In the genomic region with DNA sequence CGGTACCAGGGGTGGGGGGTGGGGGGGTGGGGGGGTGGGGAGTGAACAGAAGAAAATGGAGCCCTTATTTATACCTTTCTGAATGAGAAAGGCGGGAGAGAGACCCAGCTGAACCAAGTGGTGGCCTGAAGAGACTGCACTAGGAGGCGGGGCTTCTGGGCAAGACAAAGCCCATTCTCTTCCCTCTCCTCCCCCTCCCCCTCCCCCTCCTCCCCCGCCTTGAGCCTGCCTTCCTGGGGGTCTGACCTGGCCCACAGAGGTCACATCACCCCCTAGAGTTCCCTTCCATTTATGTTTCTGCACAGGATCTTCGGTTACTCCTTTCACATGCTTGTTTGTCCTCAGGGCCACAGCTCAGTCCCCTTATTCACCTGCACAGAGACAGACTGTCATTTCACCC, we compare ENCODE assay signal across 31 mouse cellular contexts. TPM values are rescaled to one million over a fixed set of nuclear protein-coding genes. Genes with fewer than 3 reads are reported as not detected.
DNase-seq lines count a peak whose midpoint lies in the region; ATAC-seq and TF ChIP-seq lines count a peak whose summit lies in the region.
"Had no signal": no experiment of that assay in that cellular context is flagged by ENCODE, and none has a peak within 500 bp of the region (broad histone marks: within the 10 kb centered on the region; RNA-seq: fewer than 3 reads in every experiment).

No protein-coding gene starts in this region.

- H3K4me1 ChIP-seq in hindbrain, embryonic 11.5 days (replicated peaks; ENCODE audit: control insufficient read depth, insufficient read depth, low read length) = no peaks in the 10 kb centered on the region
- H3K4me1 ChIP-seq in hindbrain, postnatal 0 days (ENCODE audit: insufficient read depth, low read length) = no peaks in the 10 kb centered on the region
- H3K4me1 ChIP-seq in cerebellum, adult 2 months (ENCODE audit: control insufficient read depth, insufficient read depth, low read length) = no peaks in the 10 kb centered on the region; the same call in 1 of the 2 replicates
- peaks cover 16% of the 10 kb centered on the region for H3K4me1 ChIP-seq in heart, embryonic 10.5 days
- H3K4me1 ChIP-seq: forebrain, embryonic 13.5 days; limb, embryonic 12.5 days; midbrain, embryonic 15.5 days; neural tube, embryonic 13.5 days; stomach, embryonic 15.5 days had no signal

- H3K27ac ChIP-seq in hindbrain, embryonic 11.5 days (ENCODE audit: low read depth, low read length) = no peak overlapping the region
- H3K27ac ChIP-seq in hindbrain, postnatal 0 days = no peak overlapping the region
- H3K27ac ChIP-seq in cerebellum, adult 2 months (ENCODE audit: insufficient read depth, low read length) = no peak overlapping the region
- H3K27ac ChIP-seq in heart, embryonic 10.5 days = no peak overlapping the region
- H3K27ac ChIP-seq: embryonic facial prominence, embryonic 13.5 days; forebrain, embryonic 13.5 days; gastrocnemius, adult 2 months; hindbrain, embryonic 12.5 days; layer of hippocampus, adult 2 months; limb, embryonic 12.5 days; midbrain, embryonic 15.5 days; neural tube, embryonic 13.5 days; stomach, embryonic 15.5 days had no signal

- no peaks in the 10 kb centered on the region for H3K36me3 ChIP-seq in hindbrain, embryonic 11.5 days (ENCODE audit: control insufficient read depth, insufficient read depth, low read length)
- no peaks in the 10 kb centered on the region for H3K36me3 ChIP-seq in hindbrain, postnatal 0 days (ENCODE audit: insufficient read depth, low read length)
- H3K36me3 ChIP-seq in heart, embryonic 10.5 days = no peaks in the 10 kb centered on the region
- H3K36me3 ChIP-seq: embryonic facial prominence, embryonic 13.5 days; hindbrain, embryonic 12.5 days; limb, embryonic 12.5 days; midbrain, embryonic 15.5 days; neural tube, embryonic 13.5 days; stomach, embryonic 15.5 days had no signal

- no peak overlapping the region for H3K4me2 ChIP-seq in hindbrain, embryonic 11.5 days (replicated peaks; ENCODE audit: low read depth, low read length)
- H3K4me2 ChIP-seq in hindbrain, postnatal 0 days (ENCODE audit: low read depth, low read length) = no peak overlapping the region
- H3K4me2 ChIP-seq: embryonic facial prominence, embryonic 13.5 days; forebrain, embryonic 13.5 days; heart, embryonic 11.5 days; hindbrain, embryonic 12.5 days; limb, embryonic 12.5 days; liver, embryonic 11.5 days; midbrain, embryonic 15.5 days; neural tube, embryonic 13.5 days; stomach, embryonic 15.5 days had no signal

- 17% methylated on average over 4 of the region's 5 CpGs for WGBS in hindbrain, embryonic 11.5 days
- WGBS in hindbrain, postnatal 0 days = 7% methylated on average over 4 of the region's 5 CpGs
- WGBS in cerebellum, adult 2 months = 45% methylated on average over 5 of the region's 5 CpGs
- 25% methylated on average over 5 of the region's 5 CpGs for WGBS in heart, embryonic 10.5 days

- TF ChIP-seq POLR2A in cerebellum, adult 2 months (IDR thresholded peaks at IDR 0.05; ENCODE audit: borderline replicate concordance, insufficient read depth, low read length) = no peak

- no peaks in the 10 kb centered on the region for H3K27me3 ChIP-seq in hindbrain, embryonic 11.5 days (ENCODE audit: control insufficient read depth, insufficient read depth, low read length)
- H3K27me3 ChIP-seq in hindbrain, postnatal 0 days (ENCODE audit: insufficient read depth, low read length) = no peaks in the 10 kb centered on the region
- no peaks in the 10 kb centered on the region for H3K27me3 ChIP-seq in cerebellum, adult 2 months (ENCODE audit: control insufficient read depth, insufficient read depth, low read length)
- H3K27me3 ChIP-seq in heart, embryonic 10.5 days (ENCODE audit: insufficient read depth, poor library complexity, severe bottlenecking) = no peaks in the 10 kb centered on the region
- H3K27me3 ChIP-seq: embryonic facial prominence, embryonic 13.5 days; forebrain, embryonic 13.5 days; hindbrain, embryonic 12.5 days; limb, embryonic 12.5 days; midbrain, embryonic 15.5 days; neural tube, embryonic 13.5 days; stomach, embryonic 15.5 days had no signal

- no peak overlapping the region for H3K4me3 ChIP-seq in hindbrain, embryonic 11.5 days (ENCODE audit: low read depth, low read length)
- H3K4me3 ChIP-seq in hindbrain, postnatal 0 days (ENCODE audit: low read length) = no peak overlapping the region
- no peak overlapping the region for H3K4me3 ChIP-seq in cerebellum, adult 2 months (replicated peaks; ENCODE audit: insufficient read depth, low read depth, low read length)
- no peak overlapping the region for H3K4me3 ChIP-seq in heart, embryonic 10.5 days
- H3K4me3 ChIP-seq: embryonic facial prominence, embryonic 13.5 days; erythroblast, embryonic 14.5 days; forebrain, embryonic 13.5 days; gastrocnemius, adult 2 months; hindbrain, embryonic 12.5 days; layer of hippocampus, adult 2 months; limb, embryonic 12.5 days; midbrain, embryonic 15.5 days; myocyte; neural tube, embryonic 13.5 days; stomach, embryonic 15.5 days had no signal

- peak; percentile 57; the same call in 1 of the 2 replicates for ATAC-seq in hindbrain, embryonic 11.5 days (ENCODE audit: low FRiP score)
- ATAC-seq in hindbrain, postnatal 0 days = no peak
- ATAC-seq: forebrain, embryonic 13.5 days; inflammation-experienced regulatory T-cells, adult 6 months; midbrain, embryonic 15.5 days had no signal

- peak; percentile 44 for DNase-seq in hindbrain, embryonic 11.5 days (ENCODE audit: low spot score)
- DNase-seq in hindbrain, postnatal 0 days (ENCODE audit: low spot score) = no peak
- DNase-seq in ES-CJ7 (ENCODE audit: low read depth, low spot score) = peak; percentile 87
- DNase-seq in embryo, embryonic 10.5 days (ENCODE audit: low spot score) = peak; percentile 51
- peak; percentile 43 for DNase-seq in retina, embryonic 14.5 days (ENCODE audit: low spot score)
- no peak for DNase-seq in cerebellum, adult 2 months
- DNase-seq in heart, embryonic 10.5 days (ENCODE audit: low spot score) = no peak
- DNase-seq: adrenal gland, postnatal 14 days; cerebellum, adult 9-10 months; gastrocnemius, adult 2 months; heart, postnatal 10 days; kidney, adult 9 months; kidney, postnatal 14 days; lung, adult 2 months; lung, postnatal 14 days; right cerebral cortex, adult 18-20 months; right cerebral cortex, postnatal 4 days had no signal

- H3K9ac ChIP-seq in hindbrain, embryonic 11.5 days (ENCODE audit: low read depth, low read length) = no peak overlapping the region
- H3K9ac ChIP-seq in hindbrain, postnatal 0 days (replicated peaks; ENCODE audit: low read length) = no peak overlapping the region
- H3K9ac ChIP-seq: embryonic facial prominence, embryonic 13.5 days; forebrain, embryonic 13.5 days; hindbrain, embryonic 12.5 days; limb, embryonic 12.5 days; midbrain, embryonic 15.5 days; neural tube, embryonic 13.5 days; stomach, embryonic 15.5 days had no signal

- H3K9me3 ChIP-seq in hindbrain, embryonic 11.5 days (ENCODE audit: control insufficient read depth, low read length) = no peaks in the 10 kb centered on the region
- no peaks in the 10 kb centered on the region for H3K9me3 ChIP-seq in hindbrain, postnatal 0 days (ENCODE audit: low read length)
- H3K9me3 ChIP-seq in heart, embryonic 10.5 days = no peaks in the 10 kb centered on the region
- H3K9me3 ChIP-seq: embryonic facial prominence, embryonic 13.5 days; limb, embryonic 12.5 days; midbrain, embryonic 15.5 days; neural tube, embryonic 13.5 days; stomach, embryonic 15.5 days had no signal

- TF ChIP-seq CTCF in hindbrain, postnatal 0 days (IDR thresholded peaks at IDR 0.05; ENCODE audit: low read depth) = no peak
- TF ChIP-seq CTCF in cerebellum, adult 2 months (IDR thresholded peaks at IDR 0.05; ENCODE audit: borderline replicate concordance, insufficient read depth, low read depth, low read length) = no peak

RNA-seq across cellular contexts. Expression of a gene that starts 15.3 kb away (rescaled TPM):
- polyA plus RNA-seq in hindbrain, embryonic 11.5 days (2014; fragmentation: Nextera tagmentation; extraction: Ambion mirVana) = 8.8 and 10.6 TPM in 2 replicates
- total RNA-seq in hindbrain, postnatal 0 days (2014; rRNA removed) = 2.9 and 3.8 TPM in 2 replicates
- polyA plus RNA-seq in hindbrain, postnatal 0 days (2015; fragmentation: Nextera tagmentation; extraction: Ambion mirVana) = 9.1 and 9.4 TPM in 2 replicates
- polyA plus RNA-seq in cerebellum, adult 2 months (2012; rRNA removed) = 1.3 and 2.2 TPM in 2 replicates
- polyA plus RNA-seq in heart, embryonic 10.5 days (2016; fragmentation: Nextera tagmentation; extraction: Ambion mirVana) = 17.5 and 22.5 TPM in 2 replicates
- total RNA-seq: megakaryocyte, adult 5-6 weeks had no signal

RNA-seq across cellular contexts. Expression of a gene that starts 31.7 kb away (rescaled TPM):
- polyA plus RNA-seq in hindbrain, embryonic 11.5 days (2014; fragmentation: Nextera tagmentation; extraction: Ambion mirVana) = 642 and 669 TPM in 2 replicates
- total RNA-seq in hindbrain, postnatal 0 days (2014; rRNA removed) = 529 and 602 TPM in 2 replicates
- polyA plus RNA-seq in hindbrain, postnatal 0 days (2015; fragmentation: Nextera tagmentation; extraction: Ambion mirVana) = 2,773 and 3,206 TPM in 2 replicates
- polyA plus RNA-seq in cerebellum, adult 2 months (2012; rRNA removed) = 1,176 and 1,178 TPM in 2 replicates
- polyA plus RNA-seq in heart, embryonic 10.5 days (2016; fragmentation: Nextera tagmentation; extraction: Ambion mirVana) = 647 and 658 TPM in 2 replicates

RNA-seq across cellular contexts. Expression of a gene that starts 31.8 kb away (rescaled TPM):
- polyA plus RNA-seq in hindbrain, embryonic 11.5 days (2014; fragmentation: Nextera tagmentation; extraction: Ambion mirVana) = 21.9 and 26.1 TPM in 2 replicates
- 2.2 and 2.5 TPM in 2 replicates for total RNA-seq in hindbrain, postnatal 0 days (2014; rRNA removed)
- polyA plus RNA-seq in hindbrain, postnatal 0 days (2015; fragmentation: Nextera tagmentation; extraction: Ambion mirVana) = 10.7 and 15.2 TPM in 2 replicates
- 6.5 and 7.7 TPM in 2 replicates for polyA plus RNA-seq in cerebellum, adult 2 months (2012; rRNA removed)
- 13.0 and 15.0 TPM in 2 replicates for polyA plus RNA-seq in heart, embryonic 10.5 days (2016; fragmentation: Nextera tagmentation; extraction: Ambion mirVana)
- polyA plus RNA-seq: erythroblast, embryonic 14.5 days had no signal

Comparison
In these comparisons a context has a peak if more than half of its experiments do, and no peak if none do; other contexts are left out.
1. DNase-seq: peak in hindbrain, embryonic 11.5 days (single experiment), ES-CJ7 (single experiment), embryo, embryonic 10.5 days (single experiment) and retina, embryonic 14.5 days (single experiment); none in hindbrain, postnatal 0 days (single experiment), cerebellum, adult 2 months (0 of 2) and heart, embryonic 10.5 days (single experiment).